Mouse (Mus musculus) heart, embryonic 16.5 days (tissue): ENCODE results near the gene Kmt5a. TPM values are rescaled to one million over a fixed set of nuclear protein-coding genes. Genes with fewer than 3 reads are reported as not detected.
A peak's percentile ranks its signal among the peaks of the same experiment; 100 is the strongest.

Experiments used
- ATAC-seq: fragments of 200-750 bp; cut with Nextera tagmentation; replicated peaks from 2 replicates; pipeline ENCODE4 v1.8.0; 2017; ENCODE audit warnings: moderate number of reproducible peaks; ENCODE audit not compliant: insufficient read depth, low FRiP score; ENCODE audit errors: extremely low read depth
- H3K27ac ChIP-seq: fragments of 300-500 bp; sonication (generic); 2 replicates; pipeline ENCODE4 v1.5.1; 2014; ENCODE audit warnings: mild to moderate bottlenecking, low read length, control low read depth, moderate library complexity
- H3K27me3 ChIP-seq: fragments of 300-500 bp; sonication (generic); 2 replicates; pipeline ENCODE4 v1.6.1; 2014; ENCODE audit warnings: low read length, mixed read lengths; ENCODE audit not compliant: control insufficient read depth, insufficient read depth
- H3K36me3 ChIP-seq: fragments of 300-500 bp; sonication (generic); 2 replicates; pipeline ENCODE4 v1.6.1; 2014; ENCODE audit not compliant: control insufficient read depth, insufficient read depth
- H3K4me1 ChIP-seq: fragments of 300-500 bp; sonication (generic); 2 replicates; pipeline ENCODE4 v1.6.1; 2014; ENCODE audit warnings: low read length, mixed read lengths; ENCODE audit not compliant: control insufficient read depth, insufficient read depth
- H3K4me2 ChIP-seq: fragments of 300-500 bp; sonication (generic); 2 replicates; pipeline ENCODE4 v1.6.1; 2014; ENCODE audit warnings: low read depth, mild to moderate bottlenecking, control low read depth, low read length
- H3K4me3 ChIP-seq: fragments of 300-500 bp; sonication (generic); 2 replicates; pipeline ENCODE4 v1.5.1; 2014; ENCODE audit warnings: mild to moderate bottlenecking, control low read depth, low read length
- H3K9ac ChIP-seq: fragments of 300-500 bp; sonication (generic); 2 replicates; pipeline ENCODE4 v1.6.1; 2014; ENCODE audit warnings: low read length, control low read depth
- H3K9me3 ChIP-seq: fragments of 300-500 bp; sonication (generic); replicated peaks from 2 replicates; pipeline ENCODE4 v1.6.1; 2016; ENCODE audit warnings: low read length; ENCODE audit not compliant: control insufficient read depth
- WGBS: fragments of 180-500 bp; shearing (Covaris S2); extraction: QIAGEN DNeasy Blood & Tissue Kit; methylation state at CpG from one replicate; pipeline ENCODE4 v1.1.7; 2014; 5-methylcytosine and 5-hydroxymethylcytosine counted together
- polyA plus RNA-seq: library from polyadenylated mRNA; unstranded; fragments of >200 nt; fragmentation: Nextera tagmentation; extraction: Ambion mirVana; gene quantifications from 2 replicates; pipeline ENCODE4 v1.2.1, GENCODE M21; 2015

Gene Kmt5a
- polyA plus RNA-seq = 30.4 and 31.2 TPM in 2 replicates

GRCm38 (mm10) chr5:124439447-124440093 lies at the start of gene Kmt5a:
Gene Kmt5a, plus strand, starts transcription at chr5:124439930.
- ATAC-seq = peak; percentile 98

GRCm38 (mm10) chr5:124392412-124392811 lies 47.3 kb upstream of the Kmt5a start:
- H3K9me3 ChIP-seq = no peaks in the 10 kb centered on the region
- H3K4me3 ChIP-seq = no peak overlapping the region
- H3K4me1 ChIP-seq = no peaks in the 10 kb centered on the region
- no peak overlapping the region for H3K4me2 ChIP-seq
- no peak overlapping the region for H3K9ac ChIP-seq
- no peaks in the 10 kb centered on the region for H3K27me3 ChIP-seq
- H3K36me3 ChIP-seq = peaks cover 50% of the 10 kb centered on the region
- 98% methylated on average over 4 of the region's 4 CpGs for WGBS
- no peak for ATAC-seq
- no peak overlapping the region for H3K27ac ChIP-seq

More at GRCm38 (mm10) chr5:124439447-124440093, at the start of gene Kmt5a:
- peaks cover 11% of the 10 kb centered on the region for H3K4me1 ChIP-seq
- H3K4me2 ChIP-seq = peak within 1 kb of the TSS; percentile 88
- H3K27ac ChIP-seq = peak within 1 kb of the TSS; percentile 89
- 1% methylated on average over 34 of the region's 34 CpGs for WGBS
- H3K9ac ChIP-seq = peak within 1 kb of the TSS; percentile 87
- no peaks in the 10 kb centered on the region for H3K36me3 ChIP-seq
- no peaks in the 10 kb centered on the region for H3K27me3 ChIP-seq
- H3K9me3 ChIP-seq = 0 out of 2 replicates have a peak, but pooled peaks cover 2% of the 10 kb centered on the region
- H3K4me3 ChIP-seq = peak within 1 kb of the TSS; percentile 72

GRCm38 (mm10) chr5:124393726-124394125 lies 46.0 kb upstream of the Kmt5a start:
- Histone ChIP-seq H3K36me3 (peaks cover 49% of the 10 kb centered on the region), H3K27ac (no peak overlapping the region), H3K4me1 (no peaks in the 10 kb centered on the region), H3K9ac (no peak overlapping the region), H3K9me3 (no peaks in the 10 kb centered on the region), H3K4me2 (no peak overlapping the region), H3K4me3 (no peak overlapping the region), H3K27me3 (no peaks in the 10 kb centered on the region)
- ATAC-seq = no peak
- 83% methylated on average over 7 of the region's 7 CpGs for WGBS

- Histone ChIP-seq H3K27ac (no peak overlapping the region), H3K4me2 (no peak overlapping the region), H3K9ac (no peak overlapping the region), H3K4me1 (no peaks in the 10 kb centered on the region), H3K27me3 (no peaks in the 10 kb centered on the region), H3K4me3 (no peak overlapping the region), H3K9me3 (no peaks in the 10 kb centered on the region), H3K36me3 (peaks cover 46% of the 10 kb centered on the region)
- no peak for ATAC-seq
- 70% methylated on average over 3 of the region's 3 CpGs for WGBS
Observed at GRCm38 (mm10) chr5:124410808-124411207, 28.9 kb upstream of the Kmt5a start.

GRCm38 (mm10) chr5:124412163-124412562 lies 27.6 kb upstream of the Kmt5a start:
- 83% methylated on average over 5 of the region's 5 CpGs for WGBS

GRCm38 (mm10) chr5:124418903-124419302 lies 20.8 kb upstream of the Kmt5a start:
- peaks cover 11% of the 10 kb centered on the region for H3K4me1 ChIP-seq
- 81% methylated on average over 2 of the region's 2 CpGs for WGBS
- no peak overlapping the region for H3K9ac ChIP-seq
- no peak for ATAC-seq
- H3K36me3 ChIP-seq = no peaks in the 10 kb centered on the region
- no peaks in the 10 kb centered on the region for H3K27me3 ChIP-seq
- H3K27ac ChIP-seq = no peak overlapping the region
- H3K4me2 ChIP-seq = no peak overlapping the region
- H3K9me3 ChIP-seq = no peaks in the 10 kb centered on the region
- no peak overlapping the region for H3K4me3 ChIP-seq

More at GRCm38 (mm10) chr5:124412163-124412562, 27.6 kb upstream of the Kmt5a start:
- H3K9ac ChIP-seq = no peak overlapping the region
- no peaks in the 10 kb centered on the region for H3K9me3 ChIP-seq
- no peak overlapping the region for H3K27ac ChIP-seq
- H3K27me3 ChIP-seq = no peaks in the 10 kb centered on the region
- no peak overlapping the region for H3K4me2 ChIP-seq
- H3K36me3 ChIP-seq = peaks cover 38% of the 10 kb centered on the region
- ATAC-seq = no peak
- no peak overlapping the region for H3K4me3 ChIP-seq
- peaks cover 5% of the 10 kb centered on the region for H3K4me1 ChIP-seq

- 75% methylated on average over 2 of the region's 2 CpGs for WGBS
- no peaks in the 10 kb centered on the region for H3K36me3 ChIP-seq
- H3K9ac ChIP-seq = no peak overlapping the region
- H3K27ac ChIP-seq = no peak overlapping the region
- no peaks in the 10 kb centered on the region for H3K9me3 ChIP-seq
- peaks cover 8% of the 10 kb centered on the region for H3K4me1 ChIP-seq
- H3K27me3 ChIP-seq = no peaks in the 10 kb centered on the region
- H3K4me3 ChIP-seq = no peak overlapping the region
- ATAC-seq = no peak
- no peak overlapping the region for H3K4me2 ChIP-seq
Observed at GRCm38 (mm10) chr5:124421786-124422185, 17.9 kb upstream of the Kmt5a start.

- WGBS = 2% methylated on average over 14 of the region's 14 CpGs
- Histone ChIP-seq H3K9me3 (no peaks in the 10 kb centered on the region), H3K27ac (peak overlapping the region; percentile 82), H3K27me3 (no peaks in the 10 kb centered on the region), H3K9ac (peak overlapping the region; percentile 91), H3K4me2 (peak overlapping the region; percentile 91), H3K36me3 (no peaks in the 10 kb centered on the region), H3K4me1 (peaks cover 8% of the 10 kb centered on the region), H3K4me3 (peak overlapping the region; percentile 88)
- ATAC-seq = no peak
Observed at GRCm38 (mm10) chr5:124424200-124424722, 15.5 kb upstream of the Kmt5a start.

- Histone ChIP-seq H3K9me3 (no peaks in the 10 kb centered on the region), H3K4me2 (peak overlapping the region; percentile 91), H3K4me1 (peaks cover 8% of the 10 kb centered on the region), H3K9ac (peak overlapping the region; percentile 91), H3K27me3 (no peaks in the 10 kb centered on the region), H3K27ac (peak overlapping the region; percentile 82), H3K4me3 (peak overlapping the region; percentile 88), H3K36me3 (no peaks in the 10 kb centered on the region)
- WGBS = under 1% methylated on average over 61 of the region's 63 CpGs
- peak; percentile 56 for ATAC-seq
Observed at GRCm38 (mm10) chr5:124424723-124425411, 14.9 kb upstream of the Kmt5a start.
